Mouse (Mus musculus): ENCODE results near the gene Mex3a. TPM values are rescaled to one million over a fixed set of nuclear protein-coding genes. Genes with fewer than 3 reads are reported as not detected.

The Mex3a gene
- polyA plus RNA-seq, 1 experiment = 8.1 TPM

DNA sequence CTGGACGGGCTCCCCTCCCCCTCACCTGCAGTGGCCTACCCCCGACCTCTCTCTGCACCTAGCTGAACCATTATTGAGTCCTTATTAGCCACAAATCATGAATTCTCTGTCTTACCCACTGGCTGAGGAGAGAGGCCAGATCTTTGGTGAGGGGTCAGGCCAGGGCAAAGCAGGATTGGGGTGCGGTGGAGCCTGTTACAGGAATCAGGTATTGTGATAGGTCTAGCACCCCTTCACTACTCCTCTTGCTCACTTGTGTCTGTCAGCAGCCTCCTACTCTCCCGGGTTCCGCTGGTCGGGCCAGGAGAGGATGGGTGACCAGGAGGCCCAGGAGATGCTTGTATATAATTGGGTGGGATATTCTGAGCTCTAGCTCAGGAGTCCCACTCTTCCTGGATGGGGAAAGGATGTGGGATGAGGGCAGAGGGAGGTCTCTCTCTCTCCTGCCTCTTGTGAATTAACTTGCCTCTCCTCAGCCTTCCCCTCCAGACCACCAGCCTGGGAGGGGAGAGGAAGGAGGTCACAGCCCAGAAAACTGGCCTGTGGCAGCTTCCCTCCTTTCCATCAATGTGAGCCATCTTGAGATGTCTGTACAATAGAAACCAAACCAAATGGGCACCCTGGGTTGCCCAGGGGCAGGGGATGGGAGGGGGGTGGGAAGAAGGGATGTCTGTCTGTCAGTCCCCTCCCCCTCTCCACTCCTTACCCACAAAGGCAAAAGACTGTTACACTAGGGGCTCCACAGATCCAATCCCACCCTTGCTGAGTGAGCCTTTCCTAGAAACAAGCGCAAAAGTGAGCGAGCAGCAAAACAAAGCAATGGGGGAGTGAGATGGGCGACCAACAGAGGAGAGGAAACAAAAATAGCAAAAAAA, 6.3 kb downstream of the Mex3a start:
- no peak overlapping the region for H3ac ChIP-seq (ENCODE audit: control insufficient read depth, insufficient read length)
- H3K27me3 ChIP-seq (ENCODE audit: control insufficient read depth, insufficient read depth, insufficient read length) = no peaks in the 10 kb centered on the region
- H3K79me2 ChIP-seq (ENCODE audit: control insufficient read depth, insufficient read depth) = peaks cover 13% of the 10 kb centered on the region
- H3K36me3 ChIP-seq (ENCODE audit: control insufficient read depth, insufficient read depth) = no peaks in the 10 kb centered on the region
- no peak overlapping the region for H3K4me2 ChIP-seq (ENCODE audit: low read depth)
- H3K4me3 ChIP-seq = no peak overlapping the region
- no peak for TF ChIP-seq SRF (IDR thresholded peaks at IDR 0.05; ENCODE audit: control insufficient read depth, insufficient read length, low read depth)
- no peak for TF ChIP-seq POLR2AphosphoS2 (IDR thresholded peaks at IDR 0.05; ENCODE audit: insufficient read length, low read depth)
- no peak for TF ChIP-seq MAX (IDR thresholded peaks at IDR 0.05; ENCODE audit: low read depth)
- no peak for TF ChIP-seq MYOG (IDR thresholded peaks at IDR 0.05; ENCODE audit: control insufficient read depth in 1 of 3, insufficient read depth in 1 of 3, insufficient read length in 2 of 3, low read depth in 2 of 3)

DNA sequence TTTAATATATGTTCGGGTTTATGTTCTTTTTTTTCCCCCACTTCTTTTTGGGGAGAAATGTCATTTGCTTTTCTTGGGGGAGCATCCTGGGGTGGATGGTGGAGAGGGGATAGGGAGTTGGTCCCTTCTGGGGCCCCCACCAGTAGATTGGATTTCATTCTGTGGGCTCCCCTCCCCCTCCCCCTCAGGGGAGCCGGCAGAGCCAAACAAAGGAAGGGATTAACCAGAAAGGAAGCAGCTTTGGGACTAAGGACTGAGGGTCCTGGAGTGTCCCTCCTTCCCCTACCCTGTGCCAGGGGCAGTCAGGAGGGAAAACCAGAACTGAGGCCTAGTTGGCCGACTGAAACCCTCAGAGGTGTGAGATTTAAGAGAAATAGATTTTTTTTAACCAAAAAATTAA, 7.2 kb downstream of the Mex3a start:
- H3K4me3 ChIP-seq = no peak overlapping the region
- no peaks in the 10 kb centered on the region for H3K36me3 ChIP-seq (ENCODE audit: control insufficient read depth, insufficient read depth)
- no peaks in the 10 kb centered on the region for H3K27me3 ChIP-seq (ENCODE audit: control insufficient read depth, insufficient read depth, insufficient read length)
- peaks cover 11% of the 10 kb centered on the region for H3K79me2 ChIP-seq (ENCODE audit: control insufficient read depth, insufficient read depth)
- no peak overlapping the region for H3ac ChIP-seq (ENCODE audit: control insufficient read depth, insufficient read length)
- H3K4me2 ChIP-seq (ENCODE audit: low read depth) = no peak overlapping the region
- no peak for TF ChIP-seq SRF (IDR thresholded peaks at IDR 0.05; ENCODE audit: control insufficient read depth, insufficient read length, low read depth)
- no peak for TF ChIP-seq TCF3 (IDR thresholded peaks at IDR 0.05; ENCODE audit: insufficient read length, low read depth)
- no peak for TF ChIP-seq POLR2A (IDR thresholded peaks at IDR 0.05; ENCODE audit: insufficient read length, low read depth)
- TF ChIP-seq USF1 (IDR thresholded peaks at IDR 0.05; ENCODE audit: low read depth) = no peak
- no peak for TF ChIP-seq REST (IDR thresholded peaks at IDR 0.05; ENCODE audit: insufficient read depth, insufficient read length)
- TF ChIP-seq POLR2AphosphoS2 (IDR thresholded peaks at IDR 0.05; ENCODE audit: insufficient read length, low read depth) = no peak
- no peak for TF ChIP-seq TCF12 (IDR thresholded peaks at IDR 0.05; ENCODE audit: insufficient read depth, poor library complexity, severe bottlenecking)
- TF ChIP-seq E2F4 (IDR thresholded peaks at IDR 0.05; ENCODE audit: insufficient read depth) = no peak

DNA sequence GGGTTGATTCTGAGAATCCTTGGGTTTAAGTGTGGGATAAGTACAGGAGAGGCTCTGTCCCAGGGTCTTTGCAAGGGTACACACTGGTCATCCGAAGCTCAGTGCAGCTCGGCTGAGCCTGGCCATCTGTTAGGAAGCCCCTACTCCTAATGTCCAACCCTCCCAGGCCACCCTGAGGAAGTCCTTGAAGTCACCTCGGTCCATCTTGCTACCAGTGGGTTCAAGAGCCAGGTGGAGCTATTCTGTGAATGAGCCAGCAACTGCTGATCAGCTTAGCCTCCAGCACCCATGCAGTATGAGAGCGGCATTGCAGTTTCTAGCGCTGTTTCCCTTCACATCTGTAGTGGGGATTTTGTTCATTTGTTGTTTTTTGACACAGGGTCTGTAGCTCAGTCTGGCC, 7.9 kb downstream of the Mex3a start:
- Histone ChIP-seq H3K79me2 (ENCODE audit: control insufficient read depth, insufficient read depth) (peaks cover 5% of the 10 kb centered on the region), H3K4me2 (ENCODE audit: low read depth) (no peak overlapping the region), H3K27me3 (ENCODE audit: control insufficient read depth, insufficient read depth, insufficient read length) (no peaks in the 10 kb centered on the region), H3K36me3 (ENCODE audit: control insufficient read depth, insufficient read depth) (no peaks in the 10 kb centered on the region), H3K4me3 (no peak overlapping the region), H3ac (ENCODE audit: control insufficient read depth, insufficient read length) (no peak overlapping the region)
- no peak for TF ChIP-seq E2F4 (IDR thresholded peaks at IDR 0.05; ENCODE audit: insufficient read depth)
- no peak for TF ChIP-seq REST (IDR thresholded peaks at IDR 0.05; ENCODE audit: insufficient read depth, insufficient read length)
- TF ChIP-seq MYOD1 (IDR thresholded peaks at IDR 0.05; ENCODE audit: control insufficient read depth in 1 of 3, insufficient read length in 2 of 3, low read depth in 2 of 3) = no peak
- TF ChIP-seq SRF (IDR thresholded peaks at IDR 0.05; ENCODE audit: control insufficient read depth, insufficient read length, low read depth) = no peak
- TF ChIP-seq USF1 (IDR thresholded peaks at IDR 0.05; ENCODE audit: low read depth) = no peak
- TF ChIP-seq POLR2AphosphoS2 (IDR thresholded peaks at IDR 0.05; ENCODE audit: insufficient read length, low read depth) = no peak
- no peak for TF ChIP-seq TCF12 (IDR thresholded peaks at IDR 0.05; ENCODE audit: insufficient read depth, poor library complexity, severe bottlenecking)
- no peak for TF ChIP-seq TCF3 (IDR thresholded peaks at IDR 0.05; ENCODE audit: insufficient read length, low read depth)
- TF ChIP-seq MYOG (IDR thresholded peaks at IDR 0.05; ENCODE audit: control insufficient read depth in 1 of 3, insufficient read depth in 1 of 3, insufficient read length in 2 of 3, low read depth in 2 of 3) = no peak
- TF ChIP-seq MAX (IDR thresholded peaks at IDR 0.05; ENCODE audit: low read depth) = no peak
- no peak for TF ChIP-seq CEBPB (IDR thresholded peaks at IDR 0.05; ENCODE audit: insufficient read depth, poor library complexity, severe bottlenecking)
- no peak for TF ChIP-seq POLR2A (IDR thresholded peaks at IDR 0.05; ENCODE audit: insufficient read length, low read depth)

DNA sequence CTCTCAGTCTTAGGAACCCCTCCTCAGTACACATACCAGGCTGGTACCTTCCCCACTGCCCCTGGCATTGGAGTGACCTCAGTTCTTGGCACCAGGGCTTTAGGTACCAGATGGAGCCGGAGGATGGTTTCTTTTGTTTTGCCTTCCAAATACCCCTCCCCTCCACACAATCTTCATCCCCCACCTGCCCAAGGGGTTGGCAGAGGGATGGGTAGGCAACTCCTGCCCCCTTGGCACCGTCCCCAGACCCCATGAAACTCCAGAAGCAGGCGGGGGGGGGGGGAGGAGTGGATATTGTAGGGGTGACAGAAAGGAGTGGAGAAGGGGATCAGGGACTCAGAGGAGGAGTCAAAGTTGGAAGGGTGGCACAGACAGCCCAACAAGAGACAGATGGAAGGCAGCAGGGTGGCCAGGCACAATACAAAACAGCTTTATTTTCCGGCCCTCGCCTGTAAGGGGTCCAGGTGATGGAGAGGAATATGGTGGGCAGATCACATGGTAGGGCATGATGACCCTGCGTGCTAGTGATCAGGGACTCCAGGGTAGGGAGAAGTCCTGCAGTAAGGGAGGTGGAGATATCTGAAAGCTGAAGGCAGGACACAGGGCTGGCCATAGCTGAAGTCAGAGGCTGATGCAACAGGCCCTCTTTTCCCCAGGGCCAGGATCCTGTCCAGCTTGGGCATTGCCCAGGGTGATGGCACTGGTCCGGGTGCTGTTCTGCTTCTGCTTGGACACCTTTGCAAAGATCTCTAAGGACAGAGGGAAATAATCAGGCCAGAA, 9.6 kb downstream of the Mex3a start:
- H3K4me3 ChIP-seq = no peak overlapping the region

More for the DNA sequence above, 9.6 kb downstream of the Mex3a start:
- Histone ChIP-seq H3K79me2 (ENCODE audit: control insufficient read depth, insufficient read depth) (no peaks in the 10 kb centered on the region), H3K27me3 (ENCODE audit: control insufficient read depth, insufficient read depth, insufficient read length) (no peaks in the 10 kb centered on the region), H3ac (ENCODE audit: control insufficient read depth, insufficient read length) (no peak overlapping the region), H3K4me2 (ENCODE audit: low read depth) (no peak overlapping the region), H3K36me3 (ENCODE audit: control insufficient read depth, insufficient read depth) (no peaks in the 10 kb centered on the region)
- no peak for TF ChIP-seq REST (IDR thresholded peaks at IDR 0.05; ENCODE audit: insufficient read depth, insufficient read length)
- TF ChIP-seq TCF3 (IDR thresholded peaks at IDR 0.05; ENCODE audit: insufficient read length, low read depth) = no peak
- TF ChIP-seq MAX (IDR thresholded peaks at IDR 0.05; ENCODE audit: low read depth) = no peak
- peak; percentile 20 for TF ChIP-seq POLR2A (IDR thresholded peaks at IDR 0.05; ENCODE audit: insufficient read length, low read depth)
- TF ChIP-seq POLR2AphosphoS2 (IDR thresholded peaks at IDR 0.05; ENCODE audit: insufficient read length, low read depth) = peak; percentile 59
- peak; percentile 41; the same call in 1 of the 2 replicates for TF ChIP-seq CEBPB (IDR thresholded peaks at IDR 0.05; ENCODE audit: insufficient read depth, poor library complexity, severe bottlenecking)

Measured in myocyte (in vitro differentiated cells).